In genomic region chr11:120045839-120046552, GRCm38 (mm10) we compare ENCODE assay signal across 8 mouse cellular contexts. TPM values are rescaled to one million over a fixed set of nuclear protein-coding genes. Genes with fewer than 3 reads are reported as not detected.
DNase-seq lines count a peak whose midpoint lies in the region; ATAC-seq and TF ChIP-seq lines count a peak whose summit lies in the region.

No protein-coding gene starts in this region.

- TF ChIP-seq POLR2A in cortical plate, adult 2 months (IDR thresholded peaks at IDR 0.05; ENCODE audit: extremely low read depth, insufficient read depth, low read length), result 0 out of 2 replicates have a peak, but pooled peaks have one; percentile 7

- no peaks in the 10 kb centered on the region for H3K36me3 ChIP-seq in lung, embryonic 14.5 days (ENCODE audit: insufficient read depth)
- H3K36me3 ChIP-seq in heart, embryonic 14.5 days (ENCODE audit: control insufficient read depth, insufficient read depth, low read length), result no peaks in the 10 kb centered on the region
- H3K36me3 ChIP-seq in liver, embryonic 11.5 days (ENCODE audit: control insufficient read depth, insufficient read depth, low read length), result no peaks in the 10 kb centered on the region

- H3K9ac ChIP-seq in lung, embryonic 14.5 days, result peak overlapping the region; percentile 56; the same call in 1 of the 2 replicates
- no peak overlapping the region for H3K9ac ChIP-seq in heart, embryonic 14.5 days (ENCODE audit: low read length)
- H3K9ac ChIP-seq in liver, embryonic 11.5 days (ENCODE audit: low read depth, low read length), result no peak overlapping the region

- peak overlapping the region; percentile 24; the same call in 1 of the 2 replicates for H3K27ac ChIP-seq in lung, embryonic 14.5 days (ENCODE audit: low read depth)
- H3K27ac ChIP-seq in cortical plate, adult 2 months (ENCODE audit: insufficient read depth, low read length), result peak overlapping the region; percentile 99
- H3K27ac ChIP-seq in heart, embryonic 14.5 days (replicated peaks in 1 of 2; ENCODE audit: control insufficient read depth in 1 of 2, insufficient read depth in 1 of 2, low read depth in 2 of 2, low read length in 2 of 2), result no peak overlapping the region
- no peak overlapping the region for H3K27ac ChIP-seq in liver, embryonic 11.5 days (ENCODE audit: low read depth, low read length)

- peak overlapping the region; percentile 95 for H3K4me2 ChIP-seq in lung, embryonic 14.5 days
- H3K4me2 ChIP-seq in heart, embryonic 14.5 days (ENCODE audit: low read length), result peak overlapping the region; percentile 96
- peak overlapping the region; percentile 72 for H3K4me2 ChIP-seq in liver, embryonic 11.5 days

- H3K4me3 ChIP-seq in lung, embryonic 14.5 days (ENCODE audit: low read depth, low read length), result peak overlapping the region; percentile 58
- peak overlapping the region; percentile 82 for H3K4me3 ChIP-seq in cortical plate, adult 2 months (ENCODE audit: insufficient read depth, low read length)
- peak overlapping the region in 1 of 2 experiments; percentile 56; a peak in 1 of 4 replicates for H3K4me3 ChIP-seq in heart, embryonic 14.5 days (ENCODE audit: control insufficient read depth in 1 of 2, insufficient read depth in 1 of 2, low read depth in 1 of 2, low read length in 2 of 2)
- peak overlapping the region; percentile 48; the same call in 1 of the 2 replicates for H3K4me3 ChIP-seq in liver, embryonic 11.5 days (ENCODE audit: low read depth, low read length)

- no peaks in the 10 kb centered on the region for H3K9me3 ChIP-seq in lung, embryonic 14.5 days (ENCODE audit: low read depth, low read length)
- H3K9me3 ChIP-seq in heart, embryonic 14.5 days (ENCODE audit: control insufficient read depth, low read length), result no peaks in the 10 kb centered on the region
- no peaks in the 10 kb centered on the region for H3K9me3 ChIP-seq in liver, embryonic 11.5 days (ENCODE audit: control insufficient read depth, low read length)

- peak; percentile 44 for DNase-seq in lung, embryonic 14.5 days
- no peak for DNase-seq in lung, postnatal 4 days
- DNase-seq in liver, embryonic 11.5 days (ENCODE audit: low spot score), result no peak
- no peak for DNase-seq in T-cell, adult 2 months (ENCODE audit: low spot score)
- no peak for DNase-seq in adrenal gland, adult 8-10 months
- DNase-seq in lung, adult 18-20 months, result no peak

- no peak for ATAC-seq in lung, embryonic 14.5 days (ENCODE audit: insufficient read depth)
- no peak for ATAC-seq in heart, embryonic 14.5 days (ENCODE audit: insufficient number of reproducible peaks, insufficient read depth, low FRiP score, low read depth)
- no peak for ATAC-seq in liver, embryonic 11.5 days (replicated peaks; ENCODE audit: low FRiP score)

- WGBS in lung, embryonic 14.5 days, result 33% methylated on average over 11 of the region's 11 CpGs
- WGBS in heart, embryonic 14.5 days, result 60% methylated on average over 11 of the region's 11 CpGs
- WGBS in liver, embryonic 11.5 days, result 59% methylated on average over 11 of the region's 11 CpGs

- peaks cover 33% of the 10 kb centered on the region for H3K27me3 ChIP-seq in lung, embryonic 14.5 days (ENCODE audit: insufficient read depth, low read length)
- peaks cover 42% of the 10 kb centered on the region for H3K27me3 ChIP-seq in heart, embryonic 14.5 days (ENCODE audit: control insufficient read depth, insufficient read depth, low read length)
- peaks cover 47% of the 10 kb centered on the region for H3K27me3 ChIP-seq in liver, embryonic 11.5 days (replicated peaks; ENCODE audit: control insufficient read depth, insufficient read depth, low read length)

- 0 out of 2 replicates have a peak, but pooled peaks cover 2% of the 10 kb centered on the region for H3K4me1 ChIP-seq in lung, embryonic 14.5 days (ENCODE audit: insufficient read depth)
- peaks cover 15% of the 10 kb centered on the region for H3K4me1 ChIP-seq in cortical plate, adult 2 months (ENCODE audit: control insufficient read depth, insufficient read depth, low read length)
- H3K4me1 ChIP-seq in heart, embryonic 14.5 days (ENCODE audit: control insufficient read depth in 2 of 2, insufficient read depth in 2 of 2, low read length in 2 of 2), result peaks cover 13 to 26% of the 10 kb centered on the region in 2 experiments
- H3K4me1 ChIP-seq in liver, embryonic 11.5 days (replicated peaks; ENCODE audit: control insufficient read depth, insufficient read depth, low read length), result peaks cover 20% of the 10 kb centered on the region

- TF ChIP-seq CTCF in lung, embryonic 14.5 days (IDR thresholded peaks at IDR 0.05; ENCODE audit: low read depth), result no peak
- no peak for TF ChIP-seq CTCF in cortical plate, adult 2 months (IDR thresholded peaks at IDR 0.05; ENCODE audit: extremely low read depth, insufficient read depth, low read length)

RNA-seq across cellular contexts. Expression of gene Aatk, which starts 1.0 kb away (rescaled TPM):
- polyA plus RNA-seq in lung, embryonic 14.5 days (2014; fragmentation: Nextera tagmentation; extraction: Ambion mirVana), result 2.2 and 2.3 TPM in 2 replicates
- polyA plus RNA-seq in cortical plate, adult 2 months (2012; rRNA removed), result 208 and 235 TPM in 2 replicates
- 0.43 and 1.1 TPM in 2 replicates for polyA plus RNA-seq in heart, embryonic 14.5 days (2014; fragmentation: Nextera tagmentation; extraction: Ambion mirVana)
- polyA plus RNA-seq in liver, embryonic 11.5 days (2014; fragmentation: Nextera tagmentation; extraction: Ambion mirVana), result 0.74 and 0.86 TPM in 2 replicates
- 10 to 100 TPM; 14.3 to 22.8 (median 18.3) TPM for total RNA-seq in adrenal gland, adult 8-10 months (2022)

RNA-seq across cellular contexts. Expression of gene Cep131, which starts 40.6 kb away (rescaled TPM):
- 22.1 and 27.3 TPM in 2 replicates for polyA plus RNA-seq in lung, embryonic 14.5 days (2014; fragmentation: Nextera tagmentation; extraction: Ambion mirVana)
- polyA plus RNA-seq in cortical plate, adult 2 months (2012; rRNA removed), result 32.1 and 39.6 TPM in 2 replicates
- polyA plus RNA-seq in heart, embryonic 14.5 days (2014; fragmentation: Nextera tagmentation; extraction: Ambion mirVana), result 11.6 and 12.1 TPM in 2 replicates
- polyA plus RNA-seq in liver, embryonic 11.5 days (2014; fragmentation: Nextera tagmentation; extraction: Ambion mirVana), result 17.4 and 19.2 TPM in 2 replicates
- 100 to 1,000 TPM in 2 of 4 experiments, 10 to 100 TPM in 2; 42.9 to 315 (median 94.5) TPM for total RNA-seq in adrenal gland, adult 8-10 months (2022)

RNA-seq across cellular contexts. Expression of gene Tepsin, which starts 52.5 kb away (rescaled TPM):
- 13.4 and 17.1 TPM in 2 replicates for polyA plus RNA-seq in lung, embryonic 14.5 days (2014; fragmentation: Nextera tagmentation; extraction: Ambion mirVana)
- 30.8 and 32.6 TPM in 2 replicates for polyA plus RNA-seq in cortical plate, adult 2 months (2012; rRNA removed)
- polyA plus RNA-seq in heart, embryonic 14.5 days (2014; fragmentation: Nextera tagmentation; extraction: Ambion mirVana), result 11.7 and 13.9 TPM in 2 replicates
- polyA plus RNA-seq in liver, embryonic 11.5 days (2014; fragmentation: Nextera tagmentation; extraction: Ambion mirVana), result 16.4 and 19.5 TPM in 2 replicates
- total RNA-seq in adrenal gland, adult 8-10 months (2022), result 10 to 100 TPM; 15.2 to 19.1 (median 15.7) TPM

RNA-seq across cellular contexts. Expression of gene Ndufaf8, which starts 52.7 kb away (rescaled TPM):
- polyA plus RNA-seq in lung, embryonic 14.5 days (2014; fragmentation: Nextera tagmentation; extraction: Ambion mirVana), result 76.7 and 88.6 TPM in 2 replicates
- 52.8 and 54.7 TPM in 2 replicates for polyA plus RNA-seq in cortical plate, adult 2 months (2012; rRNA removed)
- 119 and 121 TPM in 2 replicates for polyA plus RNA-seq in heart, embryonic 14.5 days (2014; fragmentation: Nextera tagmentation; extraction: Ambion mirVana)
- polyA plus RNA-seq in liver, embryonic 11.5 days (2014; fragmentation: Nextera tagmentation; extraction: Ambion mirVana), result 87.5 and 102 TPM in 2 replicates
- total RNA-seq in adrenal gland, adult 8-10 months (2022), result 10 to 100 TPM; 55.2 to 74.8 (median 64.3) TPM

Comparison
In these comparisons a context has a peak if more than half of its experiments do, and no peak if none do; other contexts are left out.
1. H3K27ac ChIP-seq: peak in lung, embryonic 14.5 days (single experiment) and cortical plate, adult 2 months (single experiment); none in heart, embryonic 14.5 days (0 of 2) and liver, embryonic 11.5 days (single experiment).
2. RNA of gene Aatk, which starts 1.0 kb away (polyA plus RNA-seq): 208 to 235 TPM in cortical plate, adult 2 months; 2.2 to 2.3 TPM in lung, embryonic 14.5 days, 0.43 to 1.1 TPM in heart, embryonic 14.5 days and 0.74 to 0.86 TPM in liver, embryonic 11.5 days; every median in the first group is over 10 times any median in the second.
3. Peak in every context shown above with its lines, with median percentiles within 50 percentile points of each other: H3K4me2 ChIP-seq.